Mouse (Mus musculus): ENCODE measurements around the gene Ccnd3. TPM values are rescaled to one million over a fixed set of nuclear protein-coding genes. Genes with fewer than 3 reads are reported as not detected.

Ccnd3 gene
- polyA plus RNA-seq, 1 experiment from 2014 or later = 331 TPM

GRCm38 (mm10) chr17:47542061-47542460, 37.2 kb downstream of the Ccnd3 start:
- Histone ChIP-seq H3K27me3 (ENCODE audit: control insufficient read depth, insufficient read depth, low read depth, low read length) (no peaks in the 10 kb centered on the region), H3K4me2 (ENCODE audit: low read depth, low read length) (no peak overlapping the region), H3K9me3 (replicated peaks; ENCODE audit: control insufficient read depth, low read length) (no peaks in the 10 kb centered on the region), H3K9ac (ENCODE audit: low read depth, low read length) (no peak overlapping the region), H3K36me3 (ENCODE audit: control insufficient read depth, insufficient read depth) (no peaks in the 10 kb centered on the region), H3K4me3 (ENCODE audit: low read depth, low read length) (no peak overlapping the region), H3K27ac (ENCODE audit: low read length) (peak overlapping the region; percentile 13; the same call in 1 of the 2 replicates), H3K4me1 (ENCODE audit: control insufficient read depth, low read depth, low read length) (peaks cover 45% of the 10 kb centered on the region)
- ATAC-seq (ENCODE audit: low read depth) = peak; percentile 37; the same call in 1 of the 2 replicates
- 23% methylated on average over 5 of the region's 5 CpGs for WGBS (ENCODE audit: insufficient replicate concordance)

GRCm38 (mm10) chr17:47543051-47543650, 38.3 kb downstream of the Ccnd3 start:
- Histone ChIP-seq H3K9me3 (replicated peaks; ENCODE audit: control insufficient read depth, low read length) (no peaks in the 10 kb centered on the region), H3K27me3 (ENCODE audit: control insufficient read depth, insufficient read depth, low read depth, low read length) (no peaks in the 10 kb centered on the region), H3K4me2 (ENCODE audit: low read depth, low read length) (no peak overlapping the region), H3K27ac (ENCODE audit: low read length) (peak overlapping the region; percentile 5), H3K4me3 (ENCODE audit: low read depth, low read length) (no peak overlapping the region), H3K9ac (ENCODE audit: low read depth, low read length) (no peak overlapping the region), H3K36me3 (ENCODE audit: control insufficient read depth, insufficient read depth) (no peaks in the 10 kb centered on the region), H3K4me1 (ENCODE audit: control insufficient read depth, low read depth, low read length) (peaks cover 36% of the 10 kb centered on the region)
- ATAC-seq (ENCODE audit: low read depth) = peak; percentile 46; the same call in 1 of the 2 replicates
- 43% methylated on average over 7 of the region's 7 CpGs for WGBS (ENCODE audit: insufficient replicate concordance)

GRCm38 (mm10) chr17:47545154-47545553, 40.3 kb downstream of the Ccnd3 start:
- no peak overlapping the region for H3K4me2 ChIP-seq (ENCODE audit: low read depth, low read length)
- H3K27me3 ChIP-seq (ENCODE audit: control insufficient read depth, insufficient read depth, low read depth, low read length) = no peaks in the 10 kb centered on the region
- WGBS (ENCODE audit: insufficient replicate concordance) = 85% methylated on average over 12 of the region's 12 CpGs
- no peaks in the 10 kb centered on the region for H3K36me3 ChIP-seq (ENCODE audit: control insufficient read depth, insufficient read depth)
- no peak for ATAC-seq (ENCODE audit: low read depth)
- H3K9me3 ChIP-seq (replicated peaks; ENCODE audit: control insufficient read depth, low read length) = no peaks in the 10 kb centered on the region
- H3K4me3 ChIP-seq (ENCODE audit: low read depth, low read length) = no peak overlapping the region
- peaks cover 26% of the 10 kb centered on the region for H3K4me1 ChIP-seq (ENCODE audit: control insufficient read depth, low read depth, low read length)
- no peak overlapping the region for H3K27ac ChIP-seq (ENCODE audit: low read length)
- no peak overlapping the region for H3K9ac ChIP-seq (ENCODE audit: low read depth, low read length)

GRCm38 (mm10) chr17:47545861-47546331, 41.0 kb downstream of the Ccnd3 start:
- no peak overlapping the region for H3K4me3 ChIP-seq (ENCODE audit: low read depth, low read length)
- H3K27me3 ChIP-seq (ENCODE audit: control insufficient read depth, insufficient read depth, low read depth, low read length) = no peaks in the 10 kb centered on the region
- H3K27ac ChIP-seq (ENCODE audit: low read length) = no peak overlapping the region
- WGBS (ENCODE audit: insufficient replicate concordance) = 88% methylated on average over 17 of the region's 17 CpGs
- peaks cover 30% of the 10 kb centered on the region for H3K4me1 ChIP-seq (ENCODE audit: control insufficient read depth, low read depth, low read length)
- H3K9ac ChIP-seq (ENCODE audit: low read depth, low read length) = no peak overlapping the region
- H3K4me2 ChIP-seq (ENCODE audit: low read depth, low read length) = no peak overlapping the region
- H3K36me3 ChIP-seq (ENCODE audit: control insufficient read depth, insufficient read depth) = no peaks in the 10 kb centered on the region
- H3K9me3 ChIP-seq (replicated peaks; ENCODE audit: control insufficient read depth, low read length) = no peaks in the 10 kb centered on the region
- ATAC-seq (ENCODE audit: low read depth) = no peak

- no peak overlapping the region for H3K4me3 ChIP-seq (ENCODE audit: low read depth, low read length)
- no peaks in the 10 kb centered on the region for H3K27me3 ChIP-seq (ENCODE audit: control insufficient read depth, insufficient read depth, low read depth, low read length)
- H3K4me1 ChIP-seq (ENCODE audit: control insufficient read depth, low read depth, low read length) = peaks cover 11% of the 10 kb centered on the region
- H3K27ac ChIP-seq (ENCODE audit: low read length) = no peak overlapping the region
- H3K36me3 ChIP-seq (ENCODE audit: control insufficient read depth, insufficient read depth) = no peaks in the 10 kb centered on the region
- no peak overlapping the region for H3K4me2 ChIP-seq (ENCODE audit: low read depth, low read length)
- ATAC-seq (ENCODE audit: low read depth) = no peak
- H3K9me3 ChIP-seq (replicated peaks; ENCODE audit: control insufficient read depth, low read length) = no peaks in the 10 kb centered on the region
- 71% methylated on average over 7 of the region's 7 CpGs for WGBS (ENCODE audit: insufficient replicate concordance)
- no peak overlapping the region for H3K9ac ChIP-seq (ENCODE audit: low read depth, low read length)
Observed at GRCm38 (mm10) chr17:47551049-47551448, 46.2 kb downstream of the Ccnd3 start.

- no peak overlapping the region for H3K4me2 ChIP-seq (ENCODE audit: low read depth, low read length)
- no peak overlapping the region for H3K27ac ChIP-seq (ENCODE audit: low read length)
- no peak overlapping the region for H3K4me3 ChIP-seq (ENCODE audit: low read depth, low read length)
- ATAC-seq (ENCODE audit: low read depth) = no peak
- no peaks in the 10 kb centered on the region for H3K36me3 ChIP-seq (ENCODE audit: control insufficient read depth, insufficient read depth)
- H3K27me3 ChIP-seq (ENCODE audit: control insufficient read depth, insufficient read depth, low read depth, low read length) = no peaks in the 10 kb centered on the region
- H3K4me1 ChIP-seq (ENCODE audit: control insufficient read depth, low read depth, low read length) = peaks cover 11% of the 10 kb centered on the region
- no peaks in the 10 kb centered on the region for H3K9me3 ChIP-seq (replicated peaks; ENCODE audit: control insufficient read depth, low read length)
- no peak overlapping the region for H3K9ac ChIP-seq (ENCODE audit: low read depth, low read length)
Observed at GRCm38 (mm10) chr17:47552994-47553393, 48.1 kb downstream of the Ccnd3 start.

- Histone ChIP-seq H3K36me3 (ENCODE audit: control insufficient read depth, insufficient read depth) (no peaks in the 10 kb centered on the region), H3K4me3 (ENCODE audit: low read depth, low read length) (no peak overlapping the region), H3K9ac (ENCODE audit: low read depth, low read length) (no peak overlapping the region), H3K9me3 (replicated peaks; ENCODE audit: control insufficient read depth, low read length) (no peaks in the 10 kb centered on the region), H3K4me2 (ENCODE audit: low read depth, low read length) (no peak overlapping the region), H3K4me1 (ENCODE audit: control insufficient read depth, low read depth, low read length) (peaks cover 12% of the 10 kb centered on the region), H3K27ac (ENCODE audit: low read length) (no peak overlapping the region), H3K27me3 (ENCODE audit: control insufficient read depth, insufficient read depth, low read depth, low read length) (no peaks in the 10 kb centered on the region)
- no peak for ATAC-seq (ENCODE audit: low read depth)
- WGBS (ENCODE audit: insufficient replicate concordance) = 76% methylated on average over 9 of the region's 10 CpGs
Observed at GRCm38 (mm10) chr17:47554621-47555020, 49.8 kb downstream of the Ccnd3 start.

GRCm38 (mm10) chr17:47557179-47557578, 52.3 kb downstream of the Ccnd3 start:
- H3K9me3 ChIP-seq (replicated peaks; ENCODE audit: control insufficient read depth, low read length) = no peaks in the 10 kb centered on the region
- H3K27ac ChIP-seq (ENCODE audit: low read length) = no peak overlapping the region
- no peak overlapping the region for H3K4me2 ChIP-seq (ENCODE audit: low read depth, low read length)
- no peak for ATAC-seq (ENCODE audit: low read depth)
- WGBS (ENCODE audit: insufficient replicate concordance) = 60% methylated on average over 2 of the region's 3 CpGs
- no peaks in the 10 kb centered on the region for H3K36me3 ChIP-seq (ENCODE audit: control insufficient read depth, insufficient read depth)
- H3K4me1 ChIP-seq (ENCODE audit: control insufficient read depth, low read depth, low read length) = peaks cover 3% of the 10 kb centered on the region; the same call in 1 of the 2 replicates
- H3K4me3 ChIP-seq (ENCODE audit: low read depth, low read length) = no peak overlapping the region
- no peak overlapping the region for H3K9ac ChIP-seq (ENCODE audit: low read depth, low read length)
- H3K27me3 ChIP-seq (ENCODE audit: control insufficient read depth, insufficient read depth, low read depth, low read length) = no peaks in the 10 kb centered on the region

GRCm38 (mm10) chr17:47559726-47560125, 54.9 kb downstream of the Ccnd3 start:
- WGBS (ENCODE audit: insufficient replicate concordance) = 68% methylated on average over 6 of the region's 6 CpGs
- H3K36me3 ChIP-seq (ENCODE audit: control insufficient read depth, insufficient read depth) = no peaks in the 10 kb centered on the region
- peak; percentile 47; the same call in 1 of the 2 replicates for ATAC-seq (ENCODE audit: low read depth)

More at GRCm38 (mm10) chr17:47559726-47560125, 54.9 kb downstream of the Ccnd3 start:
- Histone ChIP-seq H3K4me3 (ENCODE audit: low read depth, low read length) (no peak overlapping the region), H3K9ac (ENCODE audit: low read depth, low read length) (no peak overlapping the region), H3K27ac (ENCODE audit: low read length) (no peak overlapping the region), H3K27me3 (ENCODE audit: control insufficient read depth, insufficient read depth, low read depth, low read length) (no peaks in the 10 kb centered on the region), H3K9me3 (replicated peaks; ENCODE audit: control insufficient read depth, low read length) (no peaks in the 10 kb centered on the region), H3K4me1 (ENCODE audit: control insufficient read depth, low read depth, low read length) (peaks cover 5% of the 10 kb centered on the region), H3K4me2 (ENCODE audit: low read depth, low read length) (no peak overlapping the region)
